Mouse (Mus musculus) lung, postnatal 36 days (tissue): ENCODE measurements at regions not wholly inside any gene's neighbourhood (a gene's known extent, or its start where the extent isn't known, plus 50 kb on each side); places are given as distances from the start of the nearest gene placed in this dataset.
"Not testable (repeated sequence)": the region's sequence is repeated elsewhere in the genome, so short reads cannot be mapped to it uniquely, and the experiment has no call there.

Source experiments
- DNase-seq: peaks from one replicate; pipeline ENCODE4 v3.0.0; 2022; ENCODE audit warnings: mixed read lengths

DNA sequence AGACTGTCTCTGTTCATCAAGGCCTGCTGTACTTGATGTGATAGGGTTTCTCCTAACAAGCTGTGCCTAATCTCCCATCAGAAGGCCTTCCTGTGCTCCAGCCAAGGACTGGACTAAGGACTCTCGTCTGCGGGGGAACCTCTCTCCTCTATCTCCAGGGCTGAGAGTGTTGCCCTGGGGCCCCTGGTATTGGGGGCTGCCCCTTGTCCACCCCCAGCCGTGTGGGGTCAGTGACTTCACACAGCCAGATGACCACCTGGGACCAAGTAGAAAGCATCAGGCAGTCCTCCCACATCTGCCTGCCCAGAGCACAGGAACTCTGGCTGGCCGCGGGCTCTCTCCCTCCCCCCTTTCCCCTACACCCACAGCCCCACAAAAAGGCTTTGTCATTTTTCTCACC lies 651.5 kb upstream of the Kif2b start:
- DNase-seq, result no peak

DNA sequence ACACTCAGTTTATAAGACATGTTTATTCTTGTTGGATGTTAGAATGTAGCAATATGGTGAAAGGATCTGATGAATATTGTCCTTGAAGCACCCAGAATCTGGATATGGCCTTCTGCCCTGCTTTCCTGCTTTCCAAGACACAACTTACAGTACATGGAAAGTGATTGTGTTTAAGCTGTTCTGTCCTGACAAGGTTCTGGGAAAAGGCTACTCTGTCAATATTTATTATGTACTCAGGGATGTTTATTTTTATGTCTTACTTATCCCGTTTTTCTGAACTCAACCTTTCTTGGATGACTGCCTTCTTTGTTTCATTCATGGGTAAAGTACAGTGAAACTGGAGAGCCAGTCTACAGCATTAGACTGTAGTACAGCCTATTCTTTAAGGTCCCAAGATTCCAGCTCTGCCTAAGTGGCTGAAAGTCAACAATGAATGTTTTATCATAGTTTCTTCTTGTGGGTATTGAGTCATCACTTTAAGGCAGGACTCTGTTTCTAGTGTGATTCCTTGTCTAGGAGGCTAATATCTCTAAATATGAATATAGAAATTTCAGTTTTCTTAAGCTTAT lies 631.7 kb upstream of the Kif2b start:
- no peak for DNase-seq

- DNase-seq, result not testable (repeated sequence)
Measured at GRCm38 (mm10) chr11:92178393-92178792, 601.0 kb upstream of the Kif2b start.

DNA sequence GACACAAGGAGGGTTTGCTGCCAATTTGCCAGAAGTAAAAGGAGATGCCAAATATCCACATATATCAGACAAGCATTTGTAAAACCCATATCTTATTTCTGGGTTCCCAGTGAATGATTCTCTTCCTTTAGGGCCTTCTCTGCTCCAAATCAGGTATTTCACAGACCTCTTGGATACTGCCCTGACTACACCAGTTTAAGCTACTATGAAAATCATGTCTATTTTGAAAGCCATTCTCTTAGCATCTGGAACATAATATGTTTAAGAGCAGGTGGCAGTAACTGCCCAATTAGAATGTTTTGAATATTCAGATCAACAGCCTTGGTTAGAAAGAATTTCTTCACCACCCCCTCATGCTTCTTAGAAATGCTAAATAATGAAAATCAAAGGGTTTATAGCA lies 575.8 kb upstream of the Kif2b start:
- no peak for DNase-seq

DNA sequence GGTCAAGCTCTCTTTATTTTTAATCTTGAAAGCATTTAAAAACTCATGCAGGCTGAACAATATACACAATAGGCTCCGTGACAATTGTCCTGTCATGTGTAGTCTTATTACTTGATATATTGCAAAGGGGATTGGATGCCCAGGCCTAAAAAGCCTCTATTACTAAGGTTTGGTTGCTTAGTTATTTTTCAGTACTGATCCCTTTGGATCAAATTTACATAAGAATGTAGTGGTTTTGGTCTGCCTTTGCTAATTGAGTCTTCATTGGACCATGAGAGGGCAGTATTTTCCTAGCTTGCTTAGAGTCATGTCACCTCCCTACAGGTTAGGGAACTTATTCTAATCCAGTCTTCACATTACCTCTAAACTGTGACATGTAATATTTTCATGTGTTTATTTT lies 558.3 kb upstream of the Kif2b start:
- DNase-seq, result no peak

DNA sequence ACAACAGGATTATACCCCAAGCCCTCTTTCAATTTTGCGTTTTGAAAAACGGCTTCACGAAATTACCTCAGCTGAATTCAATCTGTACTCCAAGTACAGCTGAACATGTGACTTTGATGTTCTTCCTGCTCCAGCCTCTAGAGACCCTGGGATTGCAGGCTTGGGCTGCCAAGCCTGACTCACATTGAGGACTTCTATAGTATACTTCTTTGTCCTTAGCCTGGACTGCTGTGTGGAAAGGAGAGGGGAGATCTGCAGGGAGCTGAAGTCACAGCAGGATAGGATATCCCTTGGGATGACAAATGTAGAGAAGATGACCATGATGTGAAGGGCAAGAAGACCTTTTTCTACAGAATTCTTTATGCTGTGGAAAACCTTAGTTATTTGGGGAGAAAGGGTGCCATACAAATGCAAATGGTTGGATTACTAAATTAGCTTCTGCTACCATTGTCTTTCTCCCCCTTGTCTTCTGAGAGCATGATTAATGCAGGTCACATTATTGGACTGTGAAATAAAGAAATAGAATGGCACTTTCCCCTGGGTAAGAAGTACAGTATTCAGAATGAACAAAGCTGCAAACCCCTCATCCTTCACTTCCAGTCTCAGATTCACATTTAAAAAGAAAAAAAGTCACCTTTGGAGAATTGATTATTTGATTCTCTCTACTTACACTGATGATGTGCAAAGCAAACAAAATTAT lies 557.7 kb upstream of the Kif2b start:
- no peak for DNase-seq

DNA sequence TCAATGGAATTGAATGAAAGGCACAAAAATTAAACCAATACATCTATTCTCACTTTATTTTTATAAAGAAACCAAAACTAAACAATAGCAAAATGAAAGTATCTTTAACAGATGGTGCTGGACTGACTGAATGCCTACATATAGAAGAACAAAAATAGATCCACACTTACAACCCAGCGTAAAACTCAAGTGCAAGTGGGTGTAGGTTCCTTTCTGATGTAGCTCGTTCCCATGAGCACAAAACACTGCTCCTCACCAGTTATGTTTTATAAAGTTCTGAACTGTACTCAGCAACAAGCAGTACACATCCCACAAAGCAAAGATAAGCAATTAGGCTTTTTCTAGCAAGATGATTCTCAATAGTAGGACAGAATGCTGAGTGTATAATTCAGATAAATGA lies 507.4 kb upstream of the Kif2b start:
- no peak for DNase-seq

GRCm38 (mm10) chr11:92041695-92042094 lies 464.3 kb upstream of the Kif2b start:
- DNase-seq, result peak; percentile 0

GRCm38 (mm10) chr11:92040161-92040560 lies 462.8 kb upstream of the Kif2b start:
- no peak for DNase-seq

- DNase-seq, result no peak
Measured at GRCm38 (mm10) chr11:92018419-92018818, 441.1 kb upstream of the Kif2b start.

DNA sequence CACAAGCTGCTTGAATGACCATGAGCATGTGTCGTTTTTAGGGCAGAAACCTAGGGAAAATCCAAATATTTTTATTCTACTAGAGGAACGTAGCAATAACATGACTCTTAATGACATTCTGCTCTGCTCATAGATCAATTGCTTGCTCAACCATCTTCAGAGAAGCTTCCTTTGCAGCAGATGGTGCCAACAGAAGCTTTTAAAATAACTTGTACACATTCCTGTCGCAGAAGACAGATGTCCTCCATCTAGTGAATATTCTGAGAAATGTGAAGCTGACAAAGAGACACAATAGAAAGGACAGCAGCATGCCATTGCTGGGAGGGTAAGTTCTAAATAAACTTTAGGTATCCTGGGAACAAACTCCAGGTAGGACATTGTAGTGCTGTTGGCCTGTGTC lies 433.9 kb upstream of the Kif2b start:
- DNase-seq, result no peak

DNA sequence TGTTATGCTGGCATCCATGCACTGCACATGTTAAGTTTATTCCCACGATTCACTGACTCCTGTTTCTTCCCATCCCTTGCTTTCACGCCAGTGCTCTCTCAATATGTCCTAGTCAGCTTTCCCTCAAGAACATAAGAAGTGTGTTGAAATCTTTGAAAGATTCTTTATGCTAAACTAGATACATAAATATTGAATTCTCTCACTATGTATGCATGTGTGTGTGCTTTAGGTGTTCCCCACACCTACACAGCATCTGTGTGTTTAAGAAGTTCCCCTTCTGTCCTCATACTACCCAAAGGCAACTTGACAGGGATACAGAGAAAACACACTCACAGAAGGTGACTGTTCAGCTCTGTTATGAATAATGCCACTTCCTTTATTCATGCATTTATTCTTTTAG lies 418.2 kb upstream of the Kif2b start:
- no peak for DNase-seq

DNA sequence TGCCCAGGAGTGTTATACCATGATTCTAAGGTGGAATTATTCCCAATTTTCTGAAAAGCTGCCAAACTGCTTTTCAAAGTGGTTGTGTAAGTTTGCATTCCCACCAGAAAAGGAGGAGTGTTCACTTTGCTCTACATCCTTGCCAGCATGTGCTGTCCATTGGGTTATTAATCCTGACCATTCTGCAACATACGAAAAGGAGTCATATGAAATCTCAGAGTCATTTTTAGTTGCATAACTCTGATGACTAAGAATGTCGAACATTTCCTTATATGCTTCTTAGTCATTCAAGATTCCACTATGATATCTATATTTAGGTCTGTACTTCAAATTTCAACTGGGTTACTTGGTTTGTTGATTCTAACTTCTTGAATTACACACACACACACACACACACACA lies 392.2 kb upstream of the Kif2b start:
- no peak for DNase-seq

DNA sequence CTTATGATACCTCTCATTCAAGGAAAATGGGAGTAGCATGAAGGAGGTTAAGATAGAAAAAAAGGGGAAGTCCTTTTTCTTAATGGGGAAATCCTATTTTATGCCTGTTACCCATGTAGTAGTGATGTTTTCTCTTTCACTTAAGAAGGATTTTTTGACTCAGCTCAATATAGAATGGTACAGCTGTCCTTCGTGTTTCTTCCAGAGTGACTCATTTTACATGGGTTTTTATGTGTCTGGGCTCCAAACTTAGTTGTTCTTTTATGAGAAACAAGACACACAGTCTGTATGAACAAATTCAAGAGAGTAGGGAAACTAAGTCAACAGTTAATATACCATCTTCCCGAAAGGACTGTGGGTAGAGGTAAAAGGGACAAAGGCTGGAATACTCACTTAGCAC lies 367.0 kb upstream of the Kif2b start:
- DNase-seq, result no peak
